Mouse (Mus musculus): Measurements from ENCODE around the gene Vps26b. TPM values are rescaled to one million over a fixed set of nuclear protein-coding genes. Genes with fewer than 3 reads are reported as not detected.

The Vps26b gene
- polyA plus RNA-seq, 1 experiment from 2014 or later: 44.0 TPM

GRCm38 (mm10) chr9:27018961-27019360 lies 10.9 kb downstream of the Vps26b start:
- Histone ChIP-seq H3K4me1 (replicated peaks) (no peaks in the 10 kb centered on the region), H3K27ac (no peak overlapping the region), H3K4me2 (no peak overlapping the region), H3K9ac (replicated peaks) (no peak overlapping the region), H3K27me3 (no peaks in the 10 kb centered on the region), H3K9me3 (no peaks in the 10 kb centered on the region), H3K4me3 (replicated peaks) (no peak overlapping the region), H3K36me3 (peaks cover 74% of the 10 kb centered on the region)
- no peak for ATAC-seq (ENCODE audit: insufficient number of reproducible peaks, insufficient read depth, low FRiP score, low TSS enrichment, low read depth)
- 97% methylated on average over 10 of the region's 10 CpGs for WGBS

- no peaks in the 10 kb centered on the region for H3K27me3 ChIP-seq
- no peak overlapping the region for H3K4me3 ChIP-seq (replicated peaks)
- H3K27ac ChIP-seq: no peak overlapping the region
- WGBS: 90% methylated on average over 4 of the region's 4 CpGs
- ATAC-seq (ENCODE audit: insufficient number of reproducible peaks, insufficient read depth, low FRiP score, low TSS enrichment, low read depth): no peak
- peaks cover 99% of the 10 kb centered on the region for H3K36me3 ChIP-seq
- H3K4me1 ChIP-seq (replicated peaks): no peaks in the 10 kb centered on the region
- H3K9me3 ChIP-seq: no peaks in the 10 kb centered on the region
- no peak overlapping the region for H3K9ac ChIP-seq (replicated peaks)
- no peak overlapping the region for H3K4me2 ChIP-seq
These were observed 18.3 kb downstream of the Vps26b start for GRCm38 (mm10) chr9:27011572-27011971.

GRCm38 (mm10) chr9:27009231-27009630 lies 20.6 kb downstream of the Vps26b start:
- H3K36me3 ChIP-seq: peaks cover 99% of the 10 kb centered on the region
- H3K4me1 ChIP-seq (replicated peaks): no peaks in the 10 kb centered on the region
- 85% methylated on average over 5 of the region's 5 CpGs for WGBS
- H3K27ac ChIP-seq: no peak overlapping the region
- H3K9ac ChIP-seq (replicated peaks): no peak overlapping the region
- no peak overlapping the region for H3K4me2 ChIP-seq
- H3K9me3 ChIP-seq: no peaks in the 10 kb centered on the region
- no peaks in the 10 kb centered on the region for H3K27me3 ChIP-seq
- H3K4me3 ChIP-seq (replicated peaks): no peak overlapping the region
- ATAC-seq (ENCODE audit: insufficient number of reproducible peaks, insufficient read depth, low FRiP score, low TSS enrichment, low read depth): no peak

- H3K4me3 ChIP-seq (replicated peaks): no peak overlapping the region
- H3K36me3 ChIP-seq: peaks cover 96% of the 10 kb centered on the region
- no peaks in the 10 kb centered on the region for H3K9me3 ChIP-seq
- WGBS: 89% methylated on average over 5 of the region's 5 CpGs
- no peaks in the 10 kb centered on the region for H3K27me3 ChIP-seq
- H3K4me2 ChIP-seq: no peak overlapping the region
- no peak overlapping the region for H3K9ac ChIP-seq (replicated peaks)
- ATAC-seq (ENCODE audit: insufficient number of reproducible peaks, insufficient read depth, low FRiP score, low TSS enrichment, low read depth): no peak
- no peak overlapping the region for H3K27ac ChIP-seq
- H3K4me1 ChIP-seq (replicated peaks): no peaks in the 10 kb centered on the region
These were observed 23.0 kb downstream of the Vps26b start for GRCm38 (mm10) chr9:27006866-27007265.

- no peaks in the 10 kb centered on the region for H3K9me3 ChIP-seq
- 100% methylated on average over 1 of the region's 1 CpGs for WGBS
- H3K4me3 ChIP-seq (replicated peaks): no peak overlapping the region
- H3K9ac ChIP-seq (replicated peaks): no peak overlapping the region
- H3K27ac ChIP-seq: no peak overlapping the region
- no peak overlapping the region for H3K4me2 ChIP-seq
- peaks cover 87% of the 10 kb centered on the region for H3K36me3 ChIP-seq
- no peaks in the 10 kb centered on the region for H3K27me3 ChIP-seq
- ATAC-seq (ENCODE audit: insufficient number of reproducible peaks, insufficient read depth, low FRiP score, low TSS enrichment, low read depth): no peak
- peaks cover 6% of the 10 kb centered on the region for H3K4me1 ChIP-seq (replicated peaks)
These were observed 23.9 kb downstream of the Vps26b start for GRCm38 (mm10) chr9:27005933-27006332.

- Histone ChIP-seq H3K4me1 (replicated peaks) (peaks cover 13% of the 10 kb centered on the region), H3K36me3 (peaks cover 80% of the 10 kb centered on the region), H3K9me3 (no peaks in the 10 kb centered on the region), H3K9ac (replicated peaks) (no peak overlapping the region), H3K27me3 (no peaks in the 10 kb centered on the region), H3K4me2 (no peak overlapping the region), H3K27ac (no peak overlapping the region), H3K4me3 (replicated peaks) (no peak overlapping the region)
- WGBS: 91% methylated on average over 3 of the region's 3 CpGs
- no peak for ATAC-seq (ENCODE audit: insufficient number of reproducible peaks, insufficient read depth, low FRiP score, low TSS enrichment, low read depth)
These were observed 24.6 kb downstream of the Vps26b start for GRCm38 (mm10) chr9:27005231-27005630.

- Histone ChIP-seq H3K27ac (peak within 1 kb of the TSS; percentile 83), H3K36me3 (peaks cover 25% of the 10 kb centered on the region), H3K27me3 (no peaks in the 10 kb centered on the region), H3K4me3 (replicated peaks) (peak within 1 kb of the TSS; percentile 61), H3K4me2 (peak within 1 kb of the TSS; percentile 71), H3K4me1 (replicated peaks) (peaks cover 20% of the 10 kb centered on the region), H3K9me3 (no peaks in the 10 kb centered on the region), H3K9ac (replicated peaks) (peak within 1 kb of the TSS; percentile 84)
- ATAC-seq (ENCODE audit: insufficient number of reproducible peaks, insufficient read depth, low FRiP score, low TSS enrichment, low read depth): peak; percentile 100
- WGBS: 1% methylated on average over 35 of the region's 35 CpGs
These were observed 30.1 kb downstream of the Vps26b start, which contains the start of the genes Acad8 and Thyn1 for GRCm38 (mm10) chr9:26999461-27000395. Gene Acad8, minus strand, starts transcription at chr9:26999566. Gene Thyn1, plus strand, starts transcription at chr9:26999710.

- Histone ChIP-seq H3K36me3 (peaks cover 17% of the 10 kb centered on the region), H3K4me3 (replicated peaks) (peak overlapping the region; percentile 61), H3K27me3 (no peaks in the 10 kb centered on the region), H3K4me2 (peak overlapping the region; percentile 71), H3K9ac (replicated peaks) (peak overlapping the region; percentile 84), H3K9me3 (no peaks in the 10 kb centered on the region), H3K27ac (peak overlapping the region; percentile 83), H3K4me1 (replicated peaks) (peaks cover 20% of the 10 kb centered on the region)
- WGBS: 4% methylated on average over 29 of the region's 29 CpGs
- peak; percentile 48 for ATAC-seq (ENCODE audit: insufficient number of reproducible peaks, insufficient read depth, low FRiP score, low TSS enrichment, low read depth)
These were observed 31.0 kb downstream of the Vps26b start for GRCm38 (mm10) chr9:26998669-26999460.

- Histone ChIP-seq H3K9me3 (no peaks in the 10 kb centered on the region), H3K36me3 (peaks cover 6% of the 10 kb centered on the region; the same call in 1 of the 2 replicates), H3K27ac (no peak overlapping the region), H3K4me1 (replicated peaks) (peaks cover 20% of the 10 kb centered on the region), H3K4me2 (no peak overlapping the region), H3K4me3 (replicated peaks) (no peak overlapping the region), H3K27me3 (no peaks in the 10 kb centered on the region), H3K9ac (replicated peaks) (no peak overlapping the region)
- WGBS: 91% methylated on average over 2 of the region's 2 CpGs
- no peak for ATAC-seq (ENCODE audit: insufficient number of reproducible peaks, insufficient read depth, low FRiP score, low TSS enrichment, low read depth)
These were observed 32.4 kb downstream of the Vps26b start for GRCm38 (mm10) chr9:26997501-26997900.

GRCm38 (mm10) chr9:26997062-26997461 lies 32.8 kb downstream of the Vps26b start:
- no peak overlapping the region for H3K9ac ChIP-seq (replicated peaks)
- no peak overlapping the region for H3K4me2 ChIP-seq
- H3K9me3 ChIP-seq: no peaks in the 10 kb centered on the region
- 90% methylated on average over 3 of the region's 3 CpGs for WGBS
- H3K4me3 ChIP-seq (replicated peaks): no peak overlapping the region
- no peaks in the 10 kb centered on the region for H3K27me3 ChIP-seq
- ATAC-seq (ENCODE audit: insufficient number of reproducible peaks, insufficient read depth, low FRiP score, low TSS enrichment, low read depth): no peak
- H3K4me1 ChIP-seq (replicated peaks): peaks cover 20% of the 10 kb centered on the region
- H3K36me3 ChIP-seq: peaks cover 7% of the 10 kb centered on the region; the same call in 1 of the 2 replicates
- H3K27ac ChIP-seq: no peak overlapping the region

GRCm38 (mm10) chr9:26993900-26994299 lies 36.0 kb downstream of the Vps26b start:
- Histone ChIP-seq H3K36me3 (peaks cover 39% of the 10 kb centered on the region), H3K9me3 (no peaks in the 10 kb centered on the region), H3K4me3 (replicated peaks) (no peak overlapping the region), H3K4me2 (no peak overlapping the region), H3K27me3 (no peaks in the 10 kb centered on the region), H3K27ac (no peak overlapping the region), H3K9ac (replicated peaks) (no peak overlapping the region), H3K4me1 (replicated peaks) (peaks cover 5% of the 10 kb centered on the region)
- no peak for ATAC-seq (ENCODE audit: insufficient number of reproducible peaks, insufficient read depth, low FRiP score, low TSS enrichment, low read depth)
- WGBS: 80% methylated on average over 3 of the region's 3 CpGs
